Mouse (Mus musculus) megakaryocyte, embryonic 14.5 days (primary cell): ENCODE data around the gene Tmigd3.

Source experiments
- FLI1 ChIP-seq: IDR thresholded peaks from 2 replicates; pipeline ENCODE4 v1.6.1; 2012; ENCODE audit warnings: low read length, inconsistent platforms, mixed read lengths
- GATA1 ChIP-seq: IDR thresholded peaks from 3 replicates; pipeline ENCODE4 v1.6.1; 2012; ENCODE audit warnings: mixed read lengths, low read length, inconsistent platforms, borderline replicate concordance

DNA sequence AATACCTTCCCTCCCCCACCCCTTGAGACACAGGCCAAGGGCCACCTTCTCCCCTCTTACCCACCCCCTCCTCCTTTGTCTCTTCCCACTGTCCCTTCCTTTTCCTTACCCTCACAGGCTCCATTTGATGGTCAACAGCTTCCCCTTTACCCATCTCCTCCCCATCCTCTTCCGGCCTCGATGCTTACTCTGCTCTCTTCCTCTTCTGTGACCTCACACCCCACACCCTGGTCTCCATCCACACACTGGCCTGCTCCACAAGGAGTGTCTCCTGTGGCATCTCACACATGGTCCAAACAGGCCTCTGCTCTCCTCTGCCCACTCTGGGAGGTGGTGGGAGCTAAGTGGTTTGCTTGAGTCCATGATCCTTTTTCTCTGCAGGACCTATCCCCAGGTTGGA is 7.2 kb downstream of the Tmigd3 start:
- TF ChIP-seq GATA1 (no peak), FLI1 (no peak)
